Mouse (Mus musculus) midbrain, embryonic 16.5 days (tissue): ENCODE results near the gene Zfp518b. TPM values are rescaled to one million over a fixed set of nuclear protein-coding genes. Genes with fewer than 3 reads are reported as not detected.

ENCODE experiments used
- ATAC-seq: fragments of 200-750 bp; cut with Nextera tagmentation; 2 replicates; pipeline ENCODE4 v1.8.0; 2017; ENCODE audit warnings: moderate TSS enrichment
- H3K27ac ChIP-seq: fragments of 300-500 bp; sonication (generic); 2 replicates; pipeline ENCODE4 v1.5.1; 2014; ENCODE audit warnings: mild to moderate bottlenecking, low read length, mixed read lengths
- H3K27me3 ChIP-seq: fragments of 300-500 bp; sonication (generic); 2 replicates; pipeline ENCODE4 v1.6.1; 2014; ENCODE audit warnings: low read depth, low read length, mixed read lengths; ENCODE audit not compliant: control insufficient read depth, insufficient read depth
- H3K36me3 ChIP-seq: fragments of 300-500 bp; sonication (generic); 2 replicates; pipeline ENCODE4 v1.6.1; 2014; ENCODE audit warnings: mild to moderate bottlenecking, low read length, moderate library complexity, mixed read lengths; ENCODE audit not compliant: control insufficient read depth, insufficient read depth
- H3K4me1 ChIP-seq: fragments of 300-500 bp; sonication (generic); 2 replicates; pipeline ENCODE4 v1.6.1; 2014; ENCODE audit warnings: mild to moderate bottlenecking, low read length, mixed read lengths; ENCODE audit not compliant: control insufficient read depth, insufficient read depth
- H3K4me2 ChIP-seq: fragments of 300-500 bp; sonication (generic); 2 replicates; pipeline ENCODE4 v1.6.1; 2014; ENCODE audit warnings: mild to moderate bottlenecking, low read length, mixed read lengths
- H3K4me3 ChIP-seq: fragments of 300-500 bp; sonication (generic); 2 replicates; pipeline ENCODE4 v1.5.1; 2014; ENCODE audit warnings: low read depth, mild to moderate bottlenecking, low read length, moderate library complexity, mixed read lengths
- H3K9ac ChIP-seq: fragments of 300-500 bp; sonication (generic); 2 replicates; pipeline ENCODE4 v1.6.1; 2014; ENCODE audit warnings: low read depth, low read length, mixed read lengths
- H3K9me3 ChIP-seq: fragments of 300-500 bp; sonication (generic); replicated peaks from 2 replicates; pipeline ENCODE4 v1.6.1; 2014; ENCODE audit warnings: mild to moderate bottlenecking, low read length, mixed read lengths; ENCODE audit not compliant: control insufficient read depth, poor library complexity, severe bottlenecking
- WGBS: fragments of 180-500 bp; shearing (Covaris S2); extraction: QIAGEN DNeasy Blood & Tissue Kit; methylation state at CpG from one replicate; pipeline ENCODE4 v1.1.7; 2014; 5-methylcytosine and 5-hydroxymethylcytosine counted together
- polyA plus RNA-seq: library from polyadenylated mRNA; unstranded; fragments of >200 nt; fragmentation: Nextera tagmentation; extraction: Ambion mirVana; gene quantifications from 2 replicates; pipeline ENCODE4 v1.2.1, GENCODE M21; 2015

Gene Zfp518b
- polyA plus RNA-seq, 1 experiment from 2014 or later, result 30.1 TPM

- 57% methylated on average over 3 of the region's 3 CpGs for WGBS
- H3K4me2 ChIP-seq, result no peak overlapping the region
- H3K9ac ChIP-seq, result no peak overlapping the region
- H3K4me3 ChIP-seq, result no peak overlapping the region
- no peak overlapping the region for H3K27ac ChIP-seq
- no peaks in the 10 kb centered on the region for H3K36me3 ChIP-seq
- H3K27me3 ChIP-seq, result no peaks in the 10 kb centered on the region
- no peaks in the 10 kb centered on the region for H3K4me1 ChIP-seq
- no peak for ATAC-seq
- no peaks in the 10 kb centered on the region for H3K9me3 ChIP-seq
Observed at GRCm38 (mm10) chr5:38618908-38619307, 65.7 kb downstream of the Zfp518b start.

Other genes with a start within 250 kb of the Zfp518b start
- 0.23 and 0.73 TPM in 2 replicates for gene Slc2a9, start 181.7 kb downstream of the Zfp518b start, polyA plus RNA-seq
- gene Wdr1, start 121.6 kb downstream of the Zfp518b start, polyA plus RNA-seq, result 217 and 221 TPM in 2 replicates
- gene Clnk, start 192.0 kb upstream of the Zfp518b start, polyA plus RNA-seq, result 0.14 and 0.16 TPM in 2 replicates